Mouse (Mus musculus) limb, embryonic 11.5 days (tissue): ENCODE measurements at regions not wholly inside any gene's neighbourhood (a gene's known extent, or its start where the extent isn't known, plus 50 kb on each side); places are given as distances from the start of the nearest gene placed in this dataset.
A peak's percentile ranks its signal among the peaks of the same experiment; 100 is the strongest.

Experiments used
- ATAC-seq: fragments of 200-750 bp; cut with Nextera tagmentation; 2 replicates; pipeline ENCODE4 v1.8.0; 2017; ENCODE audit warnings: low read depth; ENCODE audit not compliant: insufficient number of reproducible peaks, low FRiP score, low TSS enrichment
- DNase-seq: peaks from one replicate; pipeline ENCODE4 v3.0.0-alpha.2; 2015; ENCODE audit warnings: low spot score
- H3K27ac ChIP-seq: fragments of 300-500 bp; sonication (generic); replicated peaks from 2 replicates; pipeline ENCODE4 v1.5.1; 2014; ENCODE audit warnings: low read depth, mild to moderate bottlenecking, low read length
- H3K27me3 ChIP-seq: fragments of 300-500 bp; sonication (generic); 2 replicates; pipeline ENCODE4 v1.6.1; 2014; ENCODE audit warnings: mild to moderate bottlenecking, low read length, mixed read lengths; ENCODE audit not compliant: control insufficient read depth, insufficient read depth
- H3K36me3 ChIP-seq: fragments of 300-500 bp; sonication (generic); 2 replicates; pipeline ENCODE4 v1.6.1; 2014; ENCODE audit warnings: mild to moderate bottlenecking, low read length, moderate library complexity, mixed read lengths; ENCODE audit not compliant: control insufficient read depth, insufficient read depth
- H3K4me1 ChIP-seq: fragments of 300-500 bp; sonication (generic); 2 replicates; pipeline ENCODE4 v1.6.1; 2014; ENCODE audit warnings: low read length, mixed read lengths; ENCODE audit not compliant: control insufficient read depth, insufficient read depth
- H3K4me2 ChIP-seq: fragments of 300-500 bp; sonication (generic); 2 replicates; pipeline ENCODE4 v1.6.1; 2014; ENCODE audit warnings: low read depth, mild to moderate bottlenecking, moderate library complexity; ENCODE audit not compliant: severe bottlenecking
- H3K4me3 ChIP-seq: fragments of 300-500 bp; sonication (generic); 2 replicates; pipeline ENCODE4 v1.5.1; 2014; ENCODE audit warnings: low read depth, low read length
- H3K9ac ChIP-seq: fragments of 300-500 bp; sonication (generic); 2 replicates; pipeline ENCODE4 v1.6.1; 2014; ENCODE audit warnings: mild to moderate bottlenecking, low read length
- H3K9me3 ChIP-seq: fragments of 300-500 bp; sonication (generic); 2 replicates; pipeline ENCODE4 v1.6.1; 2016; ENCODE audit warnings: low read length; ENCODE audit not compliant: control insufficient read depth
- WGBS: fragments of 180-500 bp; shearing (Covaris S2); extraction: QIAGEN DNeasy Blood & Tissue Kit; methylation state at CpG from one replicate; pipeline ENCODE4 v1.1.7; 2014; 5-methylcytosine and 5-hydroxymethylcytosine counted together

DNA sequence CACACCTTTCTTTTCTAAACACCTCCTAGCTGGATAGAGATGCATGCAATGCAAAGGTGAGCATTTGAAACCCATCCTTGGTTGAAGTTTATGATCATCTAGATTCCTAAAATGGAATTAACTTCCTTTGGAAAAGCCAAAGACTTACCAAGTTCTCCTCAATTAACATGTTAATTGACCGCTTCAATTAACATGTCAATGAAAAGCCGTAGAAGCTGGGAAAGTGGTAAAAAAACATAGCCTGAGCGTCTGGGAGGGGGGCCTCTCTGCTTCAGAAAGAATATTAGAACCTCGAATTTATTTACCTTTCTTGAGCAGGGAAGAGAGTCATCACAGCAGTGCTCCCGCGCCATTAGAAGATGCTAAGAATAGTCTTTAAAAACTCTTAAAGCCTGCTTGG lies 338.5 kb downstream of the Sox9 start:
- peaks cover 30% of the 10 kb centered on the region for H3K4me1 ChIP-seq
- H3K4me3 ChIP-seq, result no peak overlapping the region
- no peak overlapping the region for H3K4me2 ChIP-seq
- ATAC-seq (no peak), DNase-seq (no peak)
- 0 out of 2 replicates have a peak, but pooled peaks cover 1% of the 10 kb centered on the region for H3K36me3 ChIP-seq
- no peak overlapping the region for H3K9ac ChIP-seq
- H3K27ac ChIP-seq, result peak overlapping the region; percentile 86; the same call in 1 of the 2 replicates
- 28% methylated on average over 6 of the region's 6 CpGs for WGBS
- no peaks in the 10 kb centered on the region for H3K27me3 ChIP-seq
- H3K9me3 ChIP-seq, result no peaks in the 10 kb centered on the region

- DNase-seq, result peak; percentile 64
- Histone ChIP-seq H3K4me2 (peak overlapping the region; percentile 3), H3K27me3 (no peaks in the 10 kb centered on the region), H3K4me3 (no peak overlapping the region), H3K36me3 (0 out of 2 replicates have a peak, but pooled peaks cover 3% of the 10 kb centered on the region), H3K4me1 (peaks cover 30% of the 10 kb centered on the region), H3K27ac (peak overlapping the region; percentile 86), H3K9me3 (no peaks in the 10 kb centered on the region), H3K9ac (no peak overlapping the region; the same call in 1 of the 2 replicates)
- ATAC-seq, result peak; percentile 51
- 27% methylated on average over 12 of the region's 12 CpGs for WGBS
These were observed 339.3 kb downstream of the Sox9 start for GRCm38 (mm10) chr11:113121307-113121706.

- Histone ChIP-seq H3K9ac (no peak overlapping the region), H3K4me3 (no peak overlapping the region), H3K9me3 (no peaks in the 10 kb centered on the region), H3K27ac (peak overlapping the region; percentile 86; the same call in 1 of the 2 replicates), H3K36me3 (0 out of 2 replicates have a peak, but pooled peaks cover 3% of the 10 kb centered on the region), H3K4me2 (no peak overlapping the region; the same call in 1 of the 2 replicates), H3K27me3 (no peaks in the 10 kb centered on the region), H3K4me1 (peaks cover 30% of the 10 kb centered on the region)
- peak; percentile 58 for DNase-seq
- WGBS, result 46% methylated on average over 9 of the region's 9 CpGs
- no peak for ATAC-seq
These were observed 340.1 kb downstream of the Sox9 start for GRCm38 (mm10) chr11:113122137-113122536.

DNA sequence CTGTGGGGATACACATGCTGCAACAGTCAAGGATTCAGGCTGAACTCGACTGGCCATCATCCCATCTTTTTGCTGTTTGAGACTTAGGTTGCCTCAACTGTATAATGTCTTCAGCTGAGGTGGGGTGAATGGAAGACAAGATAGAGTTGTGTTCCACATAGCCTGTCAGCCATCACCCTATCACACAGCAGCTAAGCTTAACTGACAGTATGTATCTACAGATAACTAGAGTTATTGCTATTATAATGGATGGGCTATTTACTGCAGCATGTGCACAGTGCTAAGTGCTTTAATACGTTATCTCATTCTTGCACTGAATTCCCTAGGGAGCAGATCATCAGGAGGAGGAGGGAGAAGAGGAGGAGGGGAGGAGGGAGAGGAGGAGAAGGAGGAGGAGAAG lies 340.9 kb downstream of the Sox9 start:
- DNase-seq (no peak), ATAC-seq (no peak)
- WGBS, result 74% methylated on average over 2 of the region's 2 CpGs
- no peaks in the 10 kb centered on the region for H3K9me3 ChIP-seq
- H3K27me3 ChIP-seq, result no peaks in the 10 kb centered on the region
- H3K4me1 ChIP-seq, result peaks cover 30% of the 10 kb centered on the region
- no peak overlapping the region for H3K27ac ChIP-seq
- H3K4me2 ChIP-seq, result no peak overlapping the region
- 0 out of 2 replicates have a peak, but pooled peaks cover 3% of the 10 kb centered on the region for H3K36me3 ChIP-seq
- H3K4me3 ChIP-seq, result no peak overlapping the region
- H3K9ac ChIP-seq, result no peak overlapping the region

- H3K4me3 ChIP-seq, result no peak overlapping the region
- H3K9me3 ChIP-seq, result no peaks in the 10 kb centered on the region
- H3K4me1 ChIP-seq, result peaks cover 21% of the 10 kb centered on the region
- H3K4me2 ChIP-seq, result no peak overlapping the region
- no peak overlapping the region for H3K9ac ChIP-seq
- 81% methylated on average over 7 of the region's 7 CpGs for WGBS
- ATAC-seq (no peak), DNase-seq (no peak)
- no peak overlapping the region for H3K27ac ChIP-seq
- H3K36me3 ChIP-seq, result 0 out of 2 replicates have a peak, but pooled peaks cover 3% of the 10 kb centered on the region
- no peaks in the 10 kb centered on the region for H3K27me3 ChIP-seq
These were observed 343.8 kb downstream of the Sox9 start for GRCm38 (mm10) chr11:113125832-113126231.

- WGBS, result 90% methylated on average over 5 of the region's 5 CpGs
- Histone ChIP-seq H3K9me3 (no peaks in the 10 kb centered on the region), H3K4me1 (no peaks in the 10 kb centered on the region), H3K36me3 (0 out of 2 replicates have a peak, but pooled peaks cover 3% of the 10 kb centered on the region), H3K4me3 (no peak overlapping the region), H3K27ac (no peak overlapping the region), H3K27me3 (no peaks in the 10 kb centered on the region), H3K9ac (no peak overlapping the region), H3K4me2 (no peak overlapping the region)
- ATAC-seq (no peak), DNase-seq (no peak)
These were observed 347.2 kb downstream of the Sox9 start for GRCm38 (mm10) chr11:113129192-113129591.

- 0 out of 2 replicates have a peak, but pooled peaks cover 3% of the 10 kb centered on the region for H3K36me3 ChIP-seq
- H3K9me3 ChIP-seq, result no peaks in the 10 kb centered on the region
- WGBS, result 93% methylated on average over 7 of the region's 7 CpGs
- H3K27ac ChIP-seq, result no peak overlapping the region
- H3K4me1 ChIP-seq, result no peaks in the 10 kb centered on the region
- H3K9ac ChIP-seq, result no peak overlapping the region
- ATAC-seq (no peak), DNase-seq (no peak)
- no peak overlapping the region for H3K4me2 ChIP-seq
- no peak overlapping the region for H3K4me3 ChIP-seq
- no peaks in the 10 kb centered on the region for H3K27me3 ChIP-seq
These were observed 348.0 kb downstream of the Sox9 start for GRCm38 (mm10) chr11:113129975-113130374.

DNA sequence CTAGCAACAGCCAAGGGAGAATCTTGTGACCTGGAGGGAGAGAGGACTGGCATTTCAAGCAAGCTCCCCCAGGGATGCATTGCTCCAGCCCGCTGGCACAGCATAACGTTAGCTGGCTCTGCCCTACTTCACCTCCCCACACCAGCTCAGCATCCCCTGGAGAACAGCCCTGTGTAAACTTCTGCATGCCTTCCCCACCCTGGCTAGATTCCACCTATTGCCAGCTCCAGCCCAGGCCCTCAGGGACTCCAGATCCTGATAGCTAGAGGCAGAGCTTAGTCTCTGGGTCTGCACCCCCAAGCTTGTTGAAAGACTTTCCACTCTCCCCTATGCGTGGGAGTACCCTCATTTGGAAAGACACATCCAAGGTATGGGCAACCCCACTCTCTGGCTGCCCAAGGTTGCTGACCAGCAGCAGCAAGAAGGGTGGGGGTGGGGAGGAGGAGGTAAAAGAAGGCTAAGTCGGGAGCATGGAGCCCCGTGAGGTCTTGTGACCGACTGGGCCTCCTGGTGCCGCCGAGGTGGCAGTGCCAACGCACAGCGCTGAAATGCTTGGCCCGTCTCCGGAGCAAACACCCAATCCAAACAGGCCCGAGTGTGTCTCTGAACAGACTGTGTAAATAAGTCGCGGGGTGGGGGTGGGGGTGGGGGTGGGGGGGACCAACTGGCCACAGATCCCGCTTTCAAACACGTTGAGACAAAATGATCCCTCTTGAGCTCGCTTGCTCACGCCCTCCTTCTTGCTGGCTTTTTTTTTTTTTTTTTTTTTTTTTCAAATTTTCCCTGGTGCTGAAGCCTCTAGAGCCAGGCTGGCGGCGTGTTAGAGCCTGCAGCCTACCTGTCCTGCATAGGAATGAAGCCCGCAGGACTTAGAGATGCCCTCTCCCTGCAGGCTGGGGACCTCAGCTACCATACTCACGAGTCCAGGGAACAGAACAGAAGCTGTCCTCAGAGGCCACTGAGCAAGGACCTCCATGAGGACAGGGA lies 350.3 kb downstream of the Sox9 start:
- Histone ChIP-seq H3K9ac (no peak overlapping the region), H3K4me3 (no peak overlapping the region), H3K27ac (no peak overlapping the region), H3K4me2 (no peak overlapping the region), H3K27me3 (no peaks in the 10 kb centered on the region), H3K36me3 (no peaks in the 10 kb centered on the region), H3K4me1 (no peaks in the 10 kb centered on the region), H3K9me3 (no peaks in the 10 kb centered on the region)
- no peak for DNase-seq
- 78% methylated on average over 23 of the region's 23 CpGs for WGBS
- ATAC-seq, result no peak
